Mouse (Mus musculus) heart, postnatal 0 days (tissue): Measurements from ENCODE around the gene Lpcat2b.

ENCODE experiments used
- CTCF ChIP-seq: IDR thresholded peaks from 2 replicates; pipeline ENCODE4 v1.5.1; 2016; ENCODE audit warnings: antibody characterized with exemption, control low read depth, low read depth
- EP300 ChIP-seq: IDR thresholded peaks from 2 replicates; pipeline ENCODE4 v1.6.1; 2016; ENCODE audit warnings: antibody characterized with exemption, low read depth

GRCm38 (mm10) chr5:107467098-107467497 lies 35.7 kb downstream of the Lpcat2b start:
- TF ChIP-seq CTCF (no peak), EP300 (no peak)
